Mouse (Mus musculus) stomach, embryonic 14.5 days (tissue): ENCODE data around the gene Gm5105. TPM values are rescaled to one million over a fixed set of nuclear protein-coding genes. Genes with fewer than 3 reads are reported as not detected.

Source experiments
- ATAC-seq: fragments of 200-750 bp; cut with Nextera tagmentation; 2 replicates; pipeline ENCODE4 v1.8.0; 2017; ENCODE audit warnings: low read depth, moderate TSS enrichment; ENCODE audit not compliant: insufficient number of reproducible peaks, insufficient read depth, low FRiP score
- H3K27ac ChIP-seq: fragments of 300-500 bp; sonication (generic); 2 replicates; pipeline ENCODE4 v1.5.1; 2014; ENCODE audit warnings: mild to moderate bottlenecking, low read length, moderate library complexity, mixed read lengths
- H3K27me3 ChIP-seq: fragments of 300-500 bp; sonication (generic); 2 replicates; pipeline ENCODE4 v1.6.1; 2014; ENCODE audit warnings: low read length, control low read depth, mixed read lengths; ENCODE audit not compliant: control insufficient read depth, insufficient read depth
- H3K36me3 ChIP-seq: fragments of 300-500 bp; sonication (generic); 2 replicates; pipeline ENCODE4 v1.6.1; 2014; ENCODE audit warnings: mild to moderate bottlenecking, control low read depth, low read length, moderate library complexity, mixed read lengths; ENCODE audit not compliant: control insufficient read depth, insufficient read depth
- H3K4me1 ChIP-seq: fragments of 300-500 bp; sonication (generic); 2 replicates; pipeline ENCODE4 v1.6.1; 2014; ENCODE audit warnings: low read length, control low read depth, mixed read lengths; ENCODE audit not compliant: control insufficient read depth, insufficient read depth
- H3K4me2 ChIP-seq: fragments of 300-500 bp; sonication (generic); replicated peaks from 2 replicates; pipeline ENCODE4 v1.6.1; 2014; ENCODE audit warnings: low read depth, low read length, control low read depth
- H3K4me3 ChIP-seq: fragments of 300-500 bp; sonication (generic); 2 replicates; pipeline ENCODE4 v1.5.1; 2014; ENCODE audit warnings: low read depth, low read length, control low read depth
- H3K9ac ChIP-seq: fragments of 300-500 bp; sonication (generic); replicated peaks from 2 replicates; pipeline ENCODE4 v1.6.1; 2014; ENCODE audit warnings: low read depth, mild to moderate bottlenecking, control low read depth, low read length, moderate library complexity, mixed read lengths
- H3K9me3 ChIP-seq: fragments of 300-500 bp; sonication (generic); 2 replicates; pipeline ENCODE4 v1.6.1; 2016; ENCODE audit warnings: low read depth, low read length, control low read depth; ENCODE audit not compliant: control insufficient read depth
- WGBS: fragments of 180-500 bp; shearing (Covaris S2); extraction: QIAGEN DNeasy Blood & Tissue Kit; methylation state at CpG from one replicate; pipeline ENCODE4 v1.1.7; 2014; 5-methylcytosine and 5-hydroxymethylcytosine counted together
- polyA plus RNA-seq: library from polyadenylated mRNA; unstranded; fragments of >200 nt; fragmentation: Nextera tagmentation; extraction: Ambion mirVana; gene quantifications from 2 replicates; pipeline ENCODE4 v1.2.1, GENCODE M21; 2014

Gm5105 gene
- polyA plus RNA-seq: not detected in 2 replicates

GRCm38 (mm10) chr3:138067288-138067687 is at the start of gene Gm5105:
Gene Gm5105 (minus strand): TSS chr3:138067388.
- no peak for ATAC-seq
- Histone ChIP-seq H3K27ac (no peak within 1 kb of the TSS), H3K4me3 (no peak within 1 kb of the TSS), H3K4me1 (peaks cover 19% of the 10 kb centered on the region; the same call in 1 of the 2 replicates), H3K9ac (no peak within 1 kb of the TSS), H3K27me3 (no peaks in the 10 kb centered on the region), H3K9me3 (no peaks in the 10 kb centered on the region), H3K36me3 (no peaks in the 10 kb centered on the region), H3K4me2 (no peak within 1 kb of the TSS)
- WGBS: 87% methylated on average over 12 of the region's 12 CpGs

DNA sequence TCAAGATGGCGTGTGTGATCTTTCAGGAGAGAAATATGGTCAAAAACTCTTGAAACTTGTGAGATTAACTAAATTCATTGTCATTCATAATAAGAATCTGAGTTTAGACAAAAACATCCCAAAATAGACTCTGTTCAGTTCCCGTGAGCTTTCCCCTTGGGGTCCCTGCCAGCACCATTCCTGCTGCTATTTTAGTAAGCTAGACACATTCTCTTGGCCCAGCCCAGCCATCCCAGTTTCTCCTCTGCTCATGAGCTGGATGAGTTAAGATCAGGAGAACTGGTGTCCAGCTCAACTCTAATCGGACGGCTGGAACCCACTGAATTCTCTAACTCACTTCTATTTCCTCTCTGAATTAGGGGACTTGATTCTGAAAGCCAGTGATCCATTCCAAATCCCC is 49.7 kb upstream of the Gm5105 start:
- no peak for ATAC-seq
- no peaks in the 10 kb centered on the region for H3K36me3 ChIP-seq
- no peaks in the 10 kb centered on the region for H3K27me3 ChIP-seq
- no peak overlapping the region for H3K4me2 ChIP-seq
- H3K9me3 ChIP-seq: no peaks in the 10 kb centered on the region
- no peak overlapping the region for H3K4me3 ChIP-seq
- WGBS: 90% methylated on average over 4 of the region's 4 CpGs
- no peaks in the 10 kb centered on the region for H3K4me1 ChIP-seq
- no peak overlapping the region for H3K27ac ChIP-seq
- H3K9ac ChIP-seq: no peak overlapping the region

- no peak for ATAC-seq
- no peak overlapping the region for H3K9ac ChIP-seq
- 86% methylated on average over 17 of the region's 17 CpGs for WGBS
- no peak overlapping the region for H3K4me2 ChIP-seq
- no peak overlapping the region for H3K27ac ChIP-seq
- no peaks in the 10 kb centered on the region for H3K27me3 ChIP-seq
- no peaks in the 10 kb centered on the region for H3K36me3 ChIP-seq
- H3K4me3 ChIP-seq: no peak overlapping the region
- no peaks in the 10 kb centered on the region for H3K9me3 ChIP-seq
- no peaks in the 10 kb centered on the region for H3K4me1 ChIP-seq
Observed at GRCm38 (mm10) chr3:138114106-138114505, 46.9 kb upstream of the Gm5105 start.

- Histone ChIP-seq H3K27ac (no peak overlapping the region), H3K36me3 (no peaks in the 10 kb centered on the region), H3K4me1 (no peaks in the 10 kb centered on the region), H3K4me3 (no peak overlapping the region), H3K9ac (no peak overlapping the region), H3K27me3 (no peaks in the 10 kb centered on the region), H3K4me2 (no peak overlapping the region), H3K9me3 (no peaks in the 10 kb centered on the region)
- WGBS: 87% methylated on average over 19 of the region's 19 CpGs
- ATAC-seq: peak; percentile 37; the same call in 1 of the 2 replicates
Observed at GRCm38 (mm10) chr3:138110910-138111782, 44.0 kb upstream of the Gm5105 start.

DNA sequence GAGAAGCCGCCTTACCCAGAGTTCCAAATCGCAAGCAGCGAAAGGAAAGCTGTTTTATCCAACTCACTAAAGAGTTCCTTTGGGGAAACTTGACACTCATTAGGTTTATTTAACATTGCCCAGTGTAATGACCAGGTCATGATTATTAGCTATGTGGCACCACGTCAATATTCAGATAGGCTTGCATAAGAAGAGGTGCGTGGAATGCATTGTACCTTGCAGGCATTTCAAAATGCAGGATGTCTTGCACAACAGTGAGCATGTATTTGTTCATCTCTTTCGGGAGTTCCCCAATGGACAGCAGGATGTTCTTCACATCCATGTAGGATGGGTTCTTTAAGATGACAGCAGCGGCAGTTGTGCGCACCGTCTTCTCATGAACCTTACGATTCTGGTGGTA is 39.7 kb upstream of the Gm5105 start:
- Histone ChIP-seq H3K9ac (no peak overlapping the region), H3K4me1 (no peaks in the 10 kb centered on the region), H3K27me3 (no peaks in the 10 kb centered on the region), H3K27ac (no peak overlapping the region), H3K4me3 (no peak overlapping the region), H3K4me2 (no peak overlapping the region), H3K36me3 (no peaks in the 10 kb centered on the region), H3K9me3 (no peaks in the 10 kb centered on the region)
- WGBS: 93% methylated on average over 10 of the region's 10 CpGs
- ATAC-seq: no peak

GRCm38 (mm10) chr3:138105056-138105455 is 37.9 kb upstream of the Gm5105 start:
- ATAC-seq: no peak
- WGBS: 72% methylated on average over 5 of the region's 5 CpGs
- no peaks in the 10 kb centered on the region for H3K36me3 ChIP-seq

DNA sequence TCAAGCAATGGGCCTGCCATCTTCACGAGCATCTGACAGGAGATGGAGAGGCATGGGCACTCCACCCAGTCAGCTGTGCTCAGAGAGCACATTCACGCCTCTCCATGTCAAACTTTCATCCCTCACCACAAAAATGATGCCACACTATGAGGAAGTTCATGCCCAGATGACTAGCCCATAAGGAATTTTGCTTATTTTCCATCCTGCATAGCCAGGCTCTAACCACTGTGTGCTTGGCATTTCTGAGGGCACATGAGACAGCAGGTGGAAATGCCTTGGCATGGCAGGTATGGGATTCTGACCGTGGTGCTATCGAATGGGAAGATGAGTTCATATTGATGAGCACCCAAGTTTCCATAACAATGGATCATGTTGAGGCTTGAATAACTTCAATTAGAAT is 36.5 kb upstream of the Gm5105 start:
- no peak overlapping the region for H3K27ac ChIP-seq
- no peak overlapping the region for H3K4me2 ChIP-seq
- no peaks in the 10 kb centered on the region for H3K36me3 ChIP-seq
- no peak for ATAC-seq
- no peaks in the 10 kb centered on the region for H3K4me1 ChIP-seq
- H3K4me3 ChIP-seq: no peak overlapping the region
- no peaks in the 10 kb centered on the region for H3K9me3 ChIP-seq
- 90% methylated on average over 4 of the region's 4 CpGs for WGBS
- no peak overlapping the region for H3K9ac ChIP-seq
- H3K27me3 ChIP-seq: no peaks in the 10 kb centered on the region

More at GRCm38 (mm10) chr3:138105056-138105455, 37.9 kb upstream of the Gm5105 start:
- H3K27ac ChIP-seq: no peak overlapping the region
- no peaks in the 10 kb centered on the region for H3K27me3 ChIP-seq
- H3K4me1 ChIP-seq: no peaks in the 10 kb centered on the region
- H3K9ac ChIP-seq: no peak overlapping the region
- H3K4me2 ChIP-seq: no peak overlapping the region
- H3K4me3 ChIP-seq: no peak overlapping the region
- H3K9me3 ChIP-seq: no peaks in the 10 kb centered on the region

GRCm38 (mm10) chr3:138101936-138102335 is 34.7 kb upstream of the Gm5105 start:
- Histone ChIP-seq H3K4me2 (no peak overlapping the region), H3K4me3 (no peak overlapping the region), H3K9ac (no peak overlapping the region), H3K36me3 (no peaks in the 10 kb centered on the region), H3K9me3 (no peaks in the 10 kb centered on the region), H3K27ac (no peak overlapping the region), H3K4me1 (no peaks in the 10 kb centered on the region), H3K27me3 (no peaks in the 10 kb centered on the region)
- 85% methylated on average over 4 of the region's 4 CpGs for WGBS
- ATAC-seq: no peak
